Mouse (Mus musculus) left cerebral cortex, postnatal 25 days (tissue): ENCODE measurements around the gene Rab29. TPM values are rescaled to one million over a fixed set of nuclear protein-coding genes. Genes with fewer than 3 reads are reported as not detected.
"Not testable (repeated sequence)": the region's sequence is repeated elsewhere in the genome, so short reads cannot be mapped to it uniquely, and the experiment has no call there.

Experiments
- DNase-seq, 2 experiments: peaks; one replicate each; pipeline ENCODE4 v3.0.0; 2022; ENCODE audit warnings: low spot score in 2 of 2, mixed read lengths in 1 of 2
- intact Hi-C: fragments of 180-260 bp; cut with DNase I; formaldehyde crosslinking; loops from one replicate; pipeline ENCODE4 v1.15.1; 2025
- total RNA-seq, 2 experiments: library from RNA; stranded (reverse); gene quantifications; 2 replicates each; pipeline ENCODE4 v1.2.3; 2021

Rab29 gene
- 1 to 10 TPM; 5.1 to 7.6 TPM for total RNA-seq

- peak; percentile 90 to 95 for DNase-seq
- intact Hi-C loops, result no loop called here
Observed at GRCm38 (mm10) chr1:131867093-131867945, at the start of gene Rab29. Gene Rab29 (plus strand): TSS chr1:131867224.

GRCm38 (mm10) chr1:131820353-131820752 is 46.7 kb upstream of the Rab29 start:
- intact Hi-C loops, result not testable (repeated sequence)

GRCm38 (mm10) chr1:131820887-131821328 is 46.1 kb upstream of the Rab29 start:
- intact Hi-C loops, result no loop called here
- DNase-seq, result peak; percentile 35 to 66

More at GRCm38 (mm10) chr1:131820353-131820752, 46.7 kb upstream of the Rab29 start:
- DNase-seq, result not testable (repeated sequence)

GRCm38 (mm10) chr1:131822292-131822691 is 44.7 kb upstream of the Rab29 start:
- intact Hi-C loops, result no loop called here
- no peak for DNase-seq

GRCm38 (mm10) chr1:131822856-131823492 is 44.0 kb upstream of the Rab29 start:
- intact Hi-C loops, result no loop called here
- DNase-seq, result no peak

- DNase-seq, result peak in 1 of 2 experiments; percentile 75
- intact Hi-C loops, result no loop called here
Observed at GRCm38 (mm10) chr1:131823563-131823962, 43.5 kb upstream of the Rab29 start.

GRCm38 (mm10) chr1:131824528-131825181 is 42.4 kb upstream of the Rab29 start:
- intact Hi-C loops, result loop anchor here (5.0 kb wide), 1 partner anchor 52 kb away; no protein-coding TSS in a partner anchor
- no peak for DNase-seq

GRCm38 (mm10) chr1:131827207-131827786 is 39.7 kb upstream of the Rab29 start, which contains the start of gene Slc41a1:
Gene Slc41a1 (plus strand): TSS chr1:131827493.
- intact Hi-C loops, result loop anchor here (5.0 kb wide), 1 partner anchor 55 kb away; no protein-coding TSS in a partner anchor
- DNase-seq, result no peak

- DNase-seq, result peak; percentile 90 to 97
- intact Hi-C loops, result loop anchor here (5.0 kb wide), 1 partner anchor 56 kb away; no protein-coding TSS in a partner anchor
Observed at GRCm38 (mm10) chr1:131827787-131828258, 39.2 kb upstream of the Rab29 start.

GRCm38 (mm10) chr1:131828297-131829126 is 38.5 kb upstream of the Rab29 start:
- intact Hi-C loops, result loop anchor here (5.0 kb wide), 1 partner anchor 56 kb away; no protein-coding TSS in a partner anchor

GRCm38 (mm10) chr1:131829279-131829678 is 37.7 kb upstream of the Rab29 start:
- no peak for DNase-seq
- intact Hi-C loops, result loop anchor here (5.0 kb wide), 1 partner anchor 57 kb away; no protein-coding TSS in a partner anchor

More at GRCm38 (mm10) chr1:131828297-131829126, 38.5 kb upstream of the Rab29 start:
- DNase-seq, result peak; percentile 31 to 52

- intact Hi-C loops, result no loop called here
- no peak for DNase-seq
Observed at GRCm38 (mm10) chr1:131830561-131830960, 36.5 kb upstream of the Rab29 start.

GRCm38 (mm10) chr1:131830971-131831641 is 35.9 kb upstream of the Rab29 start:
- no peak for DNase-seq
- intact Hi-C loops, result no loop called here

- intact Hi-C loops, result no loop called here
- no peak for DNase-seq
Observed at GRCm38 (mm10) chr1:131837035-131837434, 30.0 kb upstream of the Rab29 start.

GRCm38 (mm10) chr1:131838542-131838941 is 28.5 kb upstream of the Rab29 start:
- no peak for DNase-seq
- intact Hi-C loops, result no loop called here

- no peak for DNase-seq
- intact Hi-C loops, result no loop called here
Observed at GRCm38 (mm10) chr1:131839279-131839678, 27.7 kb upstream of the Rab29 start.

- intact Hi-C loops, result no loop called here
- no peak for DNase-seq
Observed at GRCm38 (mm10) chr1:131842221-131842620, 24.8 kb upstream of the Rab29 start.

GRCm38 (mm10) chr1:131843758-131844157 is 23.3 kb upstream of the Rab29 start:
- no peak for DNase-seq
- intact Hi-C loops, result no loop called here
